Mouse (Mus musculus): ENCODE results near the gene Abhd12.

Gene Abhd12

DNA sequence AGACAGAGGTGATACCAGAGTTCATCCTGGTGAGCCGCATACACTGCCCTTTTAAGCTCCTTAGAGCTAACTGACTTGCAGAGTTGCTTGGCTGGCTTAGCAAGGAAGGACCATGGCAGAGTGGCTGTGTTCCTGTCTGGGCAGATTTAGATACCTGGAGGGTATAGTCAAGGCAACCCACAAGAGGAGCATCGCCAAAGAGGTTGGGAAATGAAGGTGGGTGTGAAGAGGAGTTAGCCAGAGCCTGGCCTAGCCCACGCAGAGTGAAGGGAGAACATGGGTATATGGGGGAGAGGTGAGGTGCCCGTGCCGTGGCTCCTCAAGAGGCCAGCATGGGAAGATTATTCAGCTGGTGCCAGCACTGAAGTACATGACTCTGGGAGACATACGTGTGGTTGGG lies 91.7 kb downstream of the Abhd12 start:
- DNase-seq (ENCODE audit: extremely low spot score, low spot score) = no peak

DNA sequence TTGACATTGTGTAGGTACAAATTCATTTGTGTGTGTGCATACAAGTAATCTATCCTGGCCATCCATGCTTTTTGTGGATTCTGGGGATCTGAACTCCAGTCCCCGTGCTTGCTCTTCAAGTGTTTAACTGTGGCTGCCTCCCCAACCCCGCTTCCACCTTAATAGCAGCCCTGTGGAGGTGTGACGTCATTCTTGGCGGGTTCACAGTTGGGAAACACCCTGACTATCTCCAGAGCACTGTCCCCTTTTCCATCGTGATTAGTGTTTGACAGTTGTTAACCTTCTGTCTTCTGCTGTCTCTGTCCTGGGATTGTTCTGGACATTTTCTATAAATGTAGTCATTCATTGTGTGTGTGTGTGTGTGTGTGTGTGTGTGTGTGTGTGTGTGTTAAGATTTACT lies 93.9 kb downstream of the Abhd12 start:
- no peak for DNase-seq (ENCODE audit: extremely low spot score, low spot score)

DNA sequence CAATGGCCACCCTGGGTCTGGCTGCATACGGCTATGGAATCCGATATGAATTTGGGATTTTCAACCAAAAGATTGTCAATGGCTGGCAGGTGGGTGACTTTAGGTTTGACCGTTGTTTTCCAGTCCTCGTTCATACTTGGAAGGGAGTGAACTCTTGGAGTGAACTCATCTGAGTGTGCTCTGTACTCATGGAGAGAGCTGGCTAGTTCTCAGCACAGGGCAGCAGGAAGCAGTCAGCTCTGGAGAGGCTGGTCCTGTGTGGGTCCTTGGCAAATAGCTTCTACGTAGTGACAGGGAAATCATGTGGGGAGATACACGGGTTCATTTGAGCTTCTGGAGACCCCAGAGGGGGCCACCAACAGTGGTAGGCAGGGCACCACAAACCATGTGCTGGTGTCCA lies 95.7 kb downstream of the Abhd12 start:
- DNase-seq (ENCODE audit: extremely low spot score, low spot score) = no peak

DNA sequence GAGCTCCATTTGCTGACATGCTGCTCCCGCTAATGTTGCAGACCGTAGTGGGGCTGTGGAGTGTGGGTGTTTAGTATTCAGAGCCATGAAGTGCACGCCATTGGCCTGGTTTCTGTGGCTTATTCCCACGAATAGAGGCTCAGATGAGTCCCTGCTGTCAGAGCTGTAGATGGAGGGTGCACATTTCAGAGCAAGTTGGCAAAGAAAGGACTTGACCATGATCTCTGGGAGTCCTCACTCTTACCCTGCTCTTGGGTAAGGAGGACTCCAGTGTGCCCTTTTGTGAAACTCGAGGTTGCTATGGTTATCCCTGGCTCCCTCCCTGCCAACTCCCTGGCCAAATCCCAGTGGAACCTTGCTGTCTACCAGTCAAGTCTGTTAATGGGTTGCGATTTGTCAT lies 96.2 kb downstream of the Abhd12 start:
- DNase-seq (ENCODE audit: extremely low spot score, low spot score) = no peak

DNA sequence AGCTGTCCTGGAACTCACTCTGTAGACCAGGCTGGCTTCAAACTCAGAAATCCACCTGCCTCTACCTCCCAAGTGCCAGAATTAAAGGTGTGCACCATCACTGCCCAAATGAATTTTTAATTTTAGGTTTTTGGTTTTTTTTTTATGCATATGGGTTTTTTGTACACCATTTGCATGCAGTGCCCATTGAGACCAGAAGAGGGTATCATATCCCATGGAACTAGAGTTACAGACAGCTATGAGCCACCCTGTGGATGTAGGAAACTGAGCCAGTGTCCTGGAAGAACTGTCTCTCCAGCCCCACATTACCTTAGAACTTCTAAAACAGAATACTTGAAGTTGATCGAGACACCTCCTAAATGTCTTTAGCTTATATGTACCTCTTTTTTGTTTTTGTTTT lies 101.5 kb downstream of the Abhd12 start:
- DNase-seq (ENCODE audit: extremely low spot score, low spot score) = no peak

DNA sequence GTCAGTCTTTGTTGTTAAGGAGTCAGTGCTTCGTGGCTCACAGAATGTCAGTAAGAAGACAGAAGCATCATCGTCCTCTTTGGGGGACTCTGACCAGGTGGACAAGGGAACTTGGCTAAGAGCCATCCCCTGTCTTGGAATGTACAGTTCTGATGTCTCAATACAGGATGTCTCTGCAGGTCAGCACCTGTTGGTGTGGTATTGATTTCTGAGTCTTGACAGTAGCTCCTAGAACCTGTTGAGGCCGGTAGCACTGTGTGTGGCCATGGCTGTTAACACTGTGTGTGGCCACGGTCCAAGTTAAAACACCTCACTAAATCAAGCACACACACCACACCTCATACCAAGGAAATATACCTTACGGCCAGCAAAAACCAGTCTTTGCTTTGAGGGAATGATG lies 103.9 kb downstream of the Abhd12 start:
- DNase-seq (ENCODE audit: extremely low spot score, low spot score) = no peak

DNA sequence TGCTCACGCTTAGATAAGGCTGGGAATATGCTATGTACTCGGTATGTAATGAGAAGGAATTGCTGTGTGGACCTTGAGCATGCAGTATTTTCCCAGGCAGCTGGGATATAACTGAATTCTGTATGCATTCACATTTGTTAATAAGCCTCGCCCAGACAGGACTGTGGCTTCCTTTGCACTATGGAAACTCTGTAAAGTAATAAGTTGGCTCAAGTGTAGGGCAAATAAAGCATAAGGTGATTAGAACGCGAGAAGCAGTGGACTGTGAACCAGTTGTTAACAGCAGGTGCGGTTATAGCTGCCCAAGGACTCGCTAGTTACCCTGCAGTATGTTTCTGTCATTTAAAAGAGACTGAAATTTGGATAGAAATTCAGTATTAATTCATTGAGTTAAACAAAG lies 106.5 kb downstream of the Abhd12 start:
- no peak for DNase-seq (ENCODE audit: extremely low spot score, low spot score)

DNA sequence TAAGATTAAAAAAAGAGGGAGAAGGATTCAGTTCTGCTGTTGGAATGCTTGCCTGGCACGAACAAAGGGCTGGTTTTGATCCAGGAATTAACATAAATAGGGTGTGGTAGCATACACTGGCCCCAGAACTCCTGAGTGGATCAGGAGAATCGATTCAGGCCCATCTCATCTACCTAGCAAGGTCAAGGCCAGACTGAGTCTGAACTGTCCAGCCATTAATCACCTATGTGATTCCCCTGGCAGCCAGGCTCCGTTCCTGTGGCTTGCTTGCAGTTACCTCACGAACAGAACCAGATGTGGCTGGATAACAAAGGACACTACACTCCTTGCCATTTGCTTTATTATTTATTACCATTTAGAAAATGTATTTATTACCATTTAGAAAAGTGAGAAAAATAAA lies 111.2 kb downstream of the Abhd12 start:
- no peak for DNase-seq (ENCODE audit: extremely low spot score, low spot score)

DNA sequence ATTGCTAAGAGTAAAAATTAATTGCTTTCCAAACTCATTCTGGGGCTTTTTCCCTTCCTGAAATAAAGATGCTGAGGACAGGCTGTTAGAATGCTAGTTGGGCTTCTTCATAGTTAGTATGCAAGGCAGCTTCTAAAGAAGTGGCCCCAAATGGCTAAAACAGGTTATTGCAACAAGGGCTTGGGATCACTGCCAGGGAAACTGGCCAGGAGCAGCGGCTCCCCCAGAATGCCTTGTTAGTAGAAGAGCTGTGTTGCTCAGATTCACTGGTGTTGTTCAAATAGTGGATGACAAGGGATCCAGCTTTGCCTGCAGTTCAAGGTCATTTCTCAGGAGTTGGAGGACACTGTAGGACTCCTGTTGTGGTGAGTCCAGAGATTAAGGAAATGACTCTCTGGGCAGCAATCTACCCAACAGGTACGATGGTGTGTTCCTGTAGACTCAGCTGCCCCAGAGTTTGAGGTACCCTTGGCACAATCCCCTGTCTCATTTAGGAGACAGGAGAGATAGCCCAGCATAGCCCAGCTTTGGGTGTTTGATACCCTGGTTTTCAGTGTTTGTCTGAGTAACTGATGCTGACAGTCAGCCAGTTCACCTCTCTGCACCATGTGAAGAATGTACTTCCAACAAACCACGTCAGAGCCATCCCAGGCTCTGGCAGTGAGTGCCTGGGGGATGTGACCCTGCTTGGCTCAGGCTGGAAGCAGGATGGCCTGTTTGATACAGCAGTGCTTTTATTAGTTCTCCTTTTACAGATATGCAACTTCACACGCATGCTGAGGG lies 115.6 kb downstream of the Abhd12 start:
- DNase-seq (ENCODE audit: extremely low spot score, low spot score) = no peak

DNA sequence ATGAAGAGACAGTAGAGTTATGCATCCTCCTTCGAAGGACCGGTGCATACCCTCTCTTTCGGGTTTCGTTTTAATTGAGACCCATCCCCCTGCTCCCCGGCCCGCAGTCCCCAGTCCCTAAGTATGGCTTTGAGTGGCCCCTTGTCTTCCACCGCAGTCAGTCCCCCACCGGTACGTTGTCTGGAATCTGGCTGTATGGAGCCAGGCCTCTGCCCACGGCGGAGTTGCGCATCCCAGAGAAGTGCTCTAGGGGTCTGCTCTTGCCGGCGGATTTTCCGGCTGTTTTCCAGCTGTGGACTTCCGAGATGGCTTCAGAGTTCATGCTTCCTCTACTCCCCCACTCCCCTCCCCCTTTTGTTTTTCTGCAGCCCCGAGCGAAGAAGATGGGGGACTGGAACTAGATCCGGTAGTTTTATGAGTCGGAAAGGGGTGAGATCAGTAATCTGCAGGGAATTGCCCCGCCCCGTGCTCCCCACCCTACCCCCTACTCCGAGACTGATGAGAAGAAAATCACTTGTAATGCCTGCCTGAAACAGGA lies 117.2 kb downstream of the Abhd12 start:
- DNase-seq (ENCODE audit: extremely low spot score, low spot score) = peak; percentile 61

DNA sequence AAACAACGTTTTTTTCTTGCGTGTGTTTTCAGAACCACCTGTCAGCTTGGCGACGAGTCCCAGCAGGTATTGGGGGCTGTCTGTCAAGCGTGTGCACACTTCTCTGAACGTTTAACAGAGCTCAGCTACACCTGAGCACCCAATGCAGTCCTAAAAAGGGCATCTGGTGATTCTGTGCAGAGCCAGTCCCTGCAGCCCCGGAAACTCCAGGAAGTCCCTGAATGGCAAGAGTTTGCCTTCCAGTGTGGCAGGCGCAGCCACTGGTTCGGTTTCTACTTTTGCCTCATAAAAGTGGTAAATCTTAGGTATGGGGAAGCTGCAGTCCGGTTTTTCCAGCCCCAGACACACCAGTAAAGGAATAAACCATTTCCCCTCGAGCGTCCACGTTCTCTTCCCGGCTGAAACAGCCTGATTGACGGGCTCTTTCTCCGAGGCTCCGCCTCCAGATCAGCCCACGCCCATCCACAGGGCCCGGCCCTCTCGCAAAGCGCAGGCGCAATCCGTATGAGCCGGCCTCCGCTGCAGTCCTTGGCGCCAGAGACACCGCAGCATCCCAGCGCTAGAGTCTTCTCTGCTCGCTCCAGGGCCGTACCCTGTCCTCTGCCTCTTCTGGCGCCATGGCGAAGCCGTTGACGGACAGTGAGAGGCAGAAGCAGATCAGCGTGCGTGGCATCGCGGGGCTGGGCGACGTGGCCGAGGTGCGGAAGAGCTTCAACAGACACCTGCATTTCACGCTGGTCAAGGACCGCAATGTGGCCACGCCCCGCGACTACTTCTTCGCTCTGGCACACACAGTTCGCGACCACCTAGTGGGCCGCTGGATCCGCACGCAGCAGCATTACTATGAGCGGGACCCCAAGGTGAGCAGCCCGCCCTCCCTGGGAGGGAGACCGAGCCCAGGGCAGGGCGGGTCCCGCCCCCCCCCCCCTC lies 118.0 kb downstream of the Abhd12 start, which contains the start of gene Pygb:
Gene Pygb, plus strand, starts transcription at position 485 of the 930 bp plus-strand sequence.
- DNase-seq (ENCODE audit: extremely low spot score, low spot score) = peak; percentile 87

DNA sequence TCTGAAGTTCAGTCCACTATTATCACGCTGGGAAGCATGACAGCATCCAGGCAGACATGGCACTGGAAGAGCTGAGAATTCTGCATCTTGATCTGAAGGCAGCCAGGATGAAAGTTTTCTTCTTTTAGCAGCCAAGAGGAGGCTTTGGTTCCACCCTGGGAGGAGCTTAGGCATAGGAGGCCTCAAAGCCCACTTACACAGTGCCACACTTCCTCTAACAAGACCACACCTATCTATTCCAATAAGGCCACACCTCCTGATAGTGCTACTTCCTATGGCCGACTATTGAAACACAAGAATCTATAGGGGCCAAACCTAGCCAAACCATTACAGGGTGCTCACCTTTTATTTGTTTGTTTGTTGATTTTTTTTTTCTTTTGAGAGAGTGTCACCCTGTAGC lies 121.7 kb downstream of the Abhd12 start:
- DNase-seq (ENCODE audit: extremely low spot score, low spot score) = no peak
